Mouse (Mus musculus) limb, embryonic 12.5 days (tissue): Measurements from ENCODE around the gene 4930430F08Rik. TPM values are rescaled to one million over a fixed set of nuclear protein-coding genes. Genes with fewer than 3 reads are reported as not detected.
"Not testable (repeated sequence)": the region's sequence is repeated elsewhere in the genome, so short reads cannot be mapped to it uniquely, and the experiment has no call there.

Source experiments
- ATAC-seq: fragments of 200-750 bp; cut with Nextera tagmentation; 2 replicates; pipeline ENCODE4 v1.8.0; 2017; ENCODE audit warnings: low read depth, moderate TSS enrichment; ENCODE audit not compliant: insufficient number of reproducible peaks, insufficient read depth, low FRiP score, low TSS enrichment
- H3K27ac ChIP-seq: fragments of 300-500 bp; sonication (generic); 2 replicates; pipeline ENCODE4 v1.5.1; 2016; ENCODE audit warnings: mild to moderate bottlenecking, moderate library complexity
- H3K27me3 ChIP-seq: fragments of 300-500 bp; sonication (generic); 2 replicates; pipeline ENCODE4 v1.6.1; 2016; ENCODE audit warnings: mild to moderate bottlenecking, moderate library complexity
- H3K36me3 ChIP-seq: fragments of 300-500 bp; sonication (generic); 2 replicates; pipeline ENCODE4 v1.6.1; 2016; ENCODE audit warnings: mild to moderate bottlenecking, moderate library complexity
- H3K4me1 ChIP-seq: fragments of 300-500 bp; sonication (generic); replicated peaks from 2 replicates; pipeline ENCODE4 v1.6.1; 2016
- H3K4me2 ChIP-seq: fragments of 300-500 bp; sonication (generic); 2 replicates; pipeline ENCODE4 v1.6.1; 2016; ENCODE audit warnings: mild to moderate bottlenecking, moderate library complexity
- H3K4me3 ChIP-seq: fragments of 300-500 bp; sonication (generic); replicated peaks from 2 replicates; pipeline ENCODE4 v1.5.1; 2016; ENCODE audit warnings: mild to moderate bottlenecking
- H3K9ac ChIP-seq: fragments of 300-500 bp; sonication (generic); replicated peaks from 2 replicates; pipeline ENCODE4 v1.6.1; 2016; ENCODE audit warnings: mild to moderate bottlenecking, moderate library complexity
- H3K9me3 ChIP-seq: fragments of 300-500 bp; sonication (generic); 2 replicates; pipeline ENCODE4 v1.6.1; 2016; ENCODE audit warnings: mild to moderate bottlenecking, moderate library complexity
- WGBS: fragments of 180-500 bp; shearing (Covaris S2); methylation state at CpG from one replicate; pipeline ENCODE4 v1.1.7; 2016; 5-methylcytosine and 5-hydroxymethylcytosine counted together
- polyA plus RNA-seq: library from polyadenylated mRNA; unstranded; fragments of >200 nt; fragmentation: Nextera tagmentation; extraction: Ambion mirVana; gene quantifications from 2 replicates; pipeline ENCODE4 v1.2.1, GENCODE M21; 2016

4930430F08Rik gene
- polyA plus RNA-seq, 1 experiment from 2014 or later: 8.1 TPM

- 88% methylated on average over 3 of the region's 3 CpGs for WGBS
- H3K27me3 ChIP-seq: no peaks in the 10 kb centered on the region
- H3K9me3 ChIP-seq: no peaks in the 10 kb centered on the region
- peaks cover 7% of the 10 kb centered on the region for H3K4me1 ChIP-seq
- ATAC-seq: no peak
- H3K9ac ChIP-seq: no peak overlapping the region
- no peak overlapping the region for H3K4me3 ChIP-seq
- H3K36me3 ChIP-seq: peaks cover 6% of the 10 kb centered on the region; the same call in 1 of the 2 replicates
- H3K27ac ChIP-seq: no peak overlapping the region
- no peak overlapping the region for H3K4me2 ChIP-seq
Measured at GRCm38 (mm10) chr10:100584178-100584577, 6.0 kb downstream of the 4930430F08Rik start.

- Histone ChIP-seq H3K36me3 (peaks cover 50% of the 10 kb centered on the region), H3K4me2 (no peak overlapping the region), H3K9ac (no peak overlapping the region), H3K4me1 (no peaks in the 10 kb centered on the region), H3K27ac (no peak overlapping the region), H3K4me3 (no peak overlapping the region), H3K9me3 (no peaks in the 10 kb centered on the region), H3K27me3 (no peaks in the 10 kb centered on the region)
- 91% methylated on average over 7 of the region's 7 CpGs for WGBS
- no peak for ATAC-seq
Measured at GRCm38 (mm10) chr10:100575294-100575693, 14.9 kb downstream of the 4930430F08Rik start.

- H3K9ac ChIP-seq: no peak overlapping the region
- H3K27ac ChIP-seq: no peak overlapping the region
- ATAC-seq: no peak
- H3K4me3 ChIP-seq: no peak overlapping the region
- no peaks in the 10 kb centered on the region for H3K27me3 ChIP-seq
- WGBS: 91% methylated on average over 7 of the region's 7 CpGs
- H3K4me2 ChIP-seq: no peak overlapping the region
- no peaks in the 10 kb centered on the region for H3K4me1 ChIP-seq
- peaks cover 50% of the 10 kb centered on the region for H3K36me3 ChIP-seq
- no peaks in the 10 kb centered on the region for H3K9me3 ChIP-seq
Measured at GRCm38 (mm10) chr10:100574505-100575149, 15.6 kb downstream of the 4930430F08Rik start.

- WGBS: 91% methylated on average over 3 of the region's 3 CpGs
- no peak overlapping the region for H3K4me2 ChIP-seq
- H3K36me3 ChIP-seq: peaks cover 44% of the 10 kb centered on the region
- H3K27ac ChIP-seq: no peak overlapping the region
- H3K9me3 ChIP-seq: no peaks in the 10 kb centered on the region
- no peaks in the 10 kb centered on the region for H3K27me3 ChIP-seq
- no peak overlapping the region for H3K4me3 ChIP-seq
- ATAC-seq: no peak
- no peaks in the 10 kb centered on the region for H3K4me1 ChIP-seq
- H3K9ac ChIP-seq: no peak overlapping the region
Measured at GRCm38 (mm10) chr10:100571707-100572106, 18.5 kb downstream of the 4930430F08Rik start.

- Histone ChIP-seq H3K4me1 (no peaks in the 10 kb centered on the region), H3K36me3 (peaks cover 33% of the 10 kb centered on the region)
- no peak for ATAC-seq
Measured at GRCm38 (mm10) chr10:100564112-100564511, 26.1 kb downstream of the 4930430F08Rik start.

GRCm38 (mm10) chr10:100560194-100560883, 29.9 kb downstream of the 4930430F08Rik start:
- 93% methylated on average over 3 of the region's 3 CpGs for WGBS
- ATAC-seq, H3K4me3 ChIP-seq, H3K4me1 ChIP-seq, H3K27ac ChIP-seq, H3K27me3 ChIP-seq, H3K9ac ChIP-seq, H3K9me3 ChIP-seq, H3K4me2 ChIP-seq: not testable (repeated sequence)
- peaks cover 19% of the 10 kb centered on the region for H3K36me3 ChIP-seq

More at GRCm38 (mm10) chr10:100564112-100564511, 26.1 kb downstream of the 4930430F08Rik start:
- H3K27ac ChIP-seq: no peak overlapping the region
- no peaks in the 10 kb centered on the region for H3K9me3 ChIP-seq
- no peak overlapping the region for H3K4me2 ChIP-seq
- H3K9ac ChIP-seq: no peak overlapping the region
- H3K4me3 ChIP-seq: no peak overlapping the region
- WGBS: 90% methylated on average over 3 of the region's 3 CpGs
- no peaks in the 10 kb centered on the region for H3K27me3 ChIP-seq

- Histone ChIP-seq H3K9ac (no peak overlapping the region), H3K4me1 (no peaks in the 10 kb centered on the region), H3K27me3 (no peaks in the 10 kb centered on the region), H3K4me3 (no peak overlapping the region), H3K9me3 (no peaks in the 10 kb centered on the region), H3K4me2 (no peak overlapping the region), H3K36me3 (0 out of 2 replicates have a peak, but pooled peaks cover 3% of the 10 kb centered on the region), H3K27ac (no peak overlapping the region)
- ATAC-seq: no peak
- WGBS: 79% methylated on average over 3 of the region's 3 CpGs
Measured at GRCm38 (mm10) chr10:100556566-100557175, 33.6 kb downstream of the 4930430F08Rik start.

- Histone ChIP-seq H3K4me2 (no peak overlapping the region), H3K9ac (no peak overlapping the region), H3K36me3 (peaks cover 18% of the 10 kb centered on the region), H3K27ac (no peak overlapping the region), H3K4me3 (no peak overlapping the region), H3K4me1 (no peaks in the 10 kb centered on the region), H3K9me3 (peaks cover 6% of the 10 kb centered on the region), H3K27me3 (no peaks in the 10 kb centered on the region)
- WGBS: 90% methylated on average over 9 of the region's 9 CpGs
- ATAC-seq: no peak
Measured at GRCm38 (mm10) chr10:100524499-100525390, 65.5 kb downstream of the 4930430F08Rik start.

GRCm38 (mm10) chr10:100522330-100522729, 67.9 kb downstream of the 4930430F08Rik start:
- H3K4me1 ChIP-seq: no peaks in the 10 kb centered on the region
- no peak overlapping the region for H3K9ac ChIP-seq
- H3K27me3 ChIP-seq: no peaks in the 10 kb centered on the region
- H3K4me3 ChIP-seq: no peak overlapping the region
- H3K4me2 ChIP-seq: no peak overlapping the region
- H3K9me3 ChIP-seq: peaks cover 6% of the 10 kb centered on the region
- H3K36me3 ChIP-seq: peaks cover 25% of the 10 kb centered on the region
- no peak for ATAC-seq
- no peak overlapping the region for H3K27ac ChIP-seq
- 87% methylated on average over 9 of the region's 9 CpGs for WGBS
